Mouse (Mus musculus): ENCODE data around the gene Tfdp2.
"Not testable (repeated sequence)": the region's sequence is repeated elsewhere in the genome, so short reads cannot be mapped to it uniquely, and the experiment has no call there.

Tfdp2 gene

DNA sequence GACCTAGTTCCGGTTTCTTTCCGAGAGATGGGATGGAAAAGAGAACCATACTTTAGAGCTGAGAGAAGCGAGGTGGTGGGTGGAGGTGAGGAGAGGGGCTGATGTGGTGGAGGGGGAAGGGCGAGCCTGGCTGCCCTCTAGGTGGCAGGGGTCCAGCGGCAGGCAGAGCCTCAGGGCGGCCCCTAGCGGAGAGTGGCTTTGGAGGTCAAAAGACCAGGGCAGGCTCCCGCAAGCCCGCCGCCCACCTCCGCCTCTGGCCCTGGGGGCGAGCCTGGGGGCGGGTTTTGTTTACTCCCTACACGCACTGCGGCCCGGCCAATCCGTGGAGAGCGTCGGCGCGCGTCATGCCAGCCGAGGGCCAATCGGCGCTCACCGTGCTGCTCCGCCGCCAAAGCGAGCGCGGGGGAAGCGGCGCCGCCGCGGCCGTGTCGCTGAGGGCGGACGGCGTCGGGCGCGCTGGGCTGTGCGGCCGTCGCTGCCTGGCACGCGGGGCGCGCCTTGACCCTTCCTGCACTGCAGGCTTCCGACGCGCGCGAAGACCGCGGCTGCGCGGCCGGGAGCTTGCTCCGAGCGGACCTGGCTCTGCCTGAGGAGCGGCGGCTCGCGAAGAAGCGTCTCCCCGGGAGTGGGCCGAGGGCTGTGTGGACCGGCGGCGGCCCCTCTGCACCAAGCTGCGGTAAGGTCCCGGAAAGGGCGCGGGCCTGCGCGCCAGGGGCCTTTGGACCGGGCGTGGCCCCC is at the start of gene Tfdp2:
Gene Tfdp2, plus strand, starts transcription at position 391 of the 738 bp plus-strand sequence.
- peak; percentile 93 to 95 for DNase-seq

DNA sequence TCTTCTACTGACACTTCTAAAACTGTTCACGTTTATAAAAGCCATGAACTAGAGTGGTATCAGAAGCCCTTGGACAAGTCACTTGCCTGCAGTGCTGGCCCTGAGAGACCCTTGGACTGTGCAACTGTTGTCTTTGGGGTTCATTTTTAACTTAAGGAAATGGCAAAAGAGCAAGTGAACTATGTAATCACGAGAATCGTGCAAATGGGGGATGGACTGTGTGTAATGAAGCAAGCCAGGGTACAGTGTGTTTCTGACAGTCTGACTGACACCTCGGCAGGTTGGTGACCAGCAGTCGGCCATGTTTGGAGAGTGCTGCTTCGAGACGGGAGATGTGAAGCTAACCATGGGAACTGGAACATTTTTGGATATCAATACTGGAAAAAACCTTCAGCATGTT is 43.3 kb upstream of the Tfdp2 start:
- DNase-seq: peak; percentile 54 to 59

DNA sequence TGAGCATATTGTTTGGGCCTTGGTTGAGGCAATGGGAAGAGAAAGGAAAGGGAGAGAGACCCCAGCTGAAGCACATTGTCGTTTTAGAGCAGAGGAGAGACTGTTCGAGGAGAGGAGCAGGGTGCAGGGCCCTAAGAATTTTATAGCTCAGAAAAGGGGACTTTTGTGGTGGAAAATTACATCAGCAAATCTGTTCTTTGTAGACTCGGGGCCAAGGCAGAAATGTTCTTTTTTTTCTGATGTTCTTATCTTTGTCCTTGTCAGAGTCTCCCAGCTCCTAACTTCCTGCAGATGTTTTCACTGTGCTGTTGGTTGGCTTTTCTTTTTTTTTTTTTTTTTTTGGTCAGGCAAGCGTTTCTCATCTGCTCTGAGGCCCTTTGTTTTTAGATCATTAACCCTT is 37.6 kb upstream of the Tfdp2 start:
- peak in 1 of 2 experiments; percentile 21 for DNase-seq

DNA sequence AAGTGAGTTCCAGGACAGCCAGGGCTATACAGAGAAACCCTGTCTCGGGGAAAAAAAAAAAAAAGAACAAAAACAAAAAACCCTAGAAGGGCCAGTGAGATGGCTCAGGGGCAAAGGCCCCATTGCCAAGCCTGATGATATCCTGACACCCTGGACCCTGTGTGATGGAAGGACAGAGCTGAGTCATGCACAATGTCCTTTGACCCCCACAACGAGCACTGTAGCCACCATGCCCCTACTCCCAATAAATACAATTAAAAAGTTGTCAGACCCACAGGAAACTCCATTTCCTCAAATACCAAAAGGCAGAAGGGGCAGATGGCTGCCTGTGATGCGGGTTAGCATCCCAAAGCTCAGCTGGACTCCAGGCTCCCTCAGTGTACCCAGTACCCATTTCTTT is 37.0 kb upstream of the Tfdp2 start:
- peak in 1 of 2 experiments; percentile 20 for DNase-seq

DNA sequence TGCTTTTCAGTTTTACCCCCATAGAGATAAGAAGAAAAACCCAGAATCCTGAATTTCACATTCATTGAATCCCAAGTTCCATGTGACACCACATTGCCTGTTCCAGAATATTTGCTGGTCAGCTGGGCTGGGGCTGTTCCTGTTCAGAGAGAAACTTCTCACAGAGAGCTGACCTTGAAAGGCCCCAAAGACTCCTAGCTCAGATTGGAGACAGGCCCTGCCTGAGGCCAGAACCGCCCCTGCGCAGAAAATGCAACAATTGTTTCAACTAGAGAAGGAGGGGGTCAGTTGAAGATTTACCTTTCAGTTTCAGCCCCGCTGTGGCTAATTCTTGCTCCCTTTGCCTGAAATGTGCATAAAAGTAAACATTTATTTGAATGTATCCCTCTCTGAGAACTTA is 35.3 kb upstream of the Tfdp2 start:
- peak; percentile 33 to 41 for DNase-seq

DNA sequence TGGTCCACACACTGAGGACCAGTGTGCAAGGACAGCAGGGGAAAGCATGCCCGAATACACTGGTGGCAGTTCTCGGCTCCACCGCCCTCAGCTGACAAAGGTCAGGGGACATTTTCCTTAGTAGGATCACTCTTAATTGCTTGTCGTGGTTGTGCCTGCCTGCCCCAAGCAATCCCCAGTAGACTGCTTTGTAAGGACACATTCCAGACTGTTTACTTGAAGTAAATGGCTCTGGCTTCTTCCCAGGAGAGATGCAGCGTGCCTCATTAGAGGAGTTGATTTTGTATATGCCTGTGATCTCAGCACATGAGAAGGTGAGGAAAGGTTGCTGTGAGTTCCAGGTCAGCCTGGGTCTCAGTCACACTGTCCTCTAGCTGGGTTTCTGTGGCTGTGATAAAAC is 33.7 kb upstream of the Tfdp2 start:
- DNase-seq: peak; percentile 24 to 46

DNA sequence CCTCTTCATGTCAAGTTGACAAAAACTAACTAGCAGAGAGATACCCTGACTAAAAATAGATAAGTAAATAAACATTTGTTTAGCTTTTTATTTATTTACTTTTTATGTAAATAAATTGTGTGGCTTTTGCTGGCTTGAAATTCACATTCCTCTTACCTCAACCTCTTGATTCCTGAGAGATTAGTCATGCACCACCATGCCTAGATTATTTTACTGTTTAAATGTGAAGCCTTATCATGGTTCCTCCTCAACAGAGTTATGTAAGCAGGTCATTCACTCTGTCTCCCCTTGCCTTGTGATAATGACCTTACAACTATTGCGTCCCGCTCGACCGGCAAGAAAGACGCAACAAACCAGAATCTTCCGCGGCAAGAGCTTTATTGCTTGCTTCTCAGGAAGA is 32.6 kb upstream of the Tfdp2 start:
- DNase-seq: no peak

DNA sequence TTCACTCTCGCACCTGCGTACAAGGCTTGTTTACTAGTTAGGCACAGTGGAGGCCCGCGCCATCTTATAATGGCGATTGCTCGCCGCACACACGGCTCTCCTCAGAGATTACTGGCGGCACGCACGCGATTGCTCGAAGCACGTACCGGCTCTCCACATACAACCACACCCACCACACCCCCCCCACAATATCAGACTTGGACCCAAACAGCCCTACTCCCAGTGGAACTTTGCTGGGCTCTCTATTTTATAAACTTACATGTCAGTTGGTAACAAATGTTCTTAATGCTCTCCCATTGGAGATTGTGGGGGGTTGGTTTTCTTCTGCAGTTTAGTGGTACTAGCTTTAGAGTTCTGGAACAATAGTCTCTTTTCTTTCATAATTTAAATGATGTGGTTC is 32.1 kb upstream of the Tfdp2 start:
- DNase-seq: not testable (repeated sequence)

DNA sequence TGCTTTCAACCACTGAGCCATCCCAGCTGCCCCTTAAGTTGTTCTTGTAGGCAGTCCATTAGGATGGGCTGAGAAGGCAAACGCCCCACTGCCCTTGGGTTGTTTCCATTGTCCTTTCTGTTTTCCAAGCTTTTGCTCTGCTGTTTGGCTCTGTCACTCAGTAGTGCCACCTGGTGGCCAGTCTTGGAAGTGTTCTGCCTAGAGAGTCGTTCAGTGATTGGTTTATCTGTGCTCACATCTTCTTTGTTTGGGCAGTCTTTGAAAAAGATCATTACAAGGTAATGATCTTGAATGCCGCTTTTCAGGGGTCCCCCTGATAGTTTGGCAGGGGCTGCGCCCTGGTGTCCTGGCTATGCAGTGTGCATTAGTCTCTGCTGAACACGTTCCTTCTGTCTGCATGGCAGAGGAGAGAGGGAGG is 28.9 kb upstream of the Tfdp2 start:
- peak; percentile 66 to 88 for DNase-seq

DNA sequence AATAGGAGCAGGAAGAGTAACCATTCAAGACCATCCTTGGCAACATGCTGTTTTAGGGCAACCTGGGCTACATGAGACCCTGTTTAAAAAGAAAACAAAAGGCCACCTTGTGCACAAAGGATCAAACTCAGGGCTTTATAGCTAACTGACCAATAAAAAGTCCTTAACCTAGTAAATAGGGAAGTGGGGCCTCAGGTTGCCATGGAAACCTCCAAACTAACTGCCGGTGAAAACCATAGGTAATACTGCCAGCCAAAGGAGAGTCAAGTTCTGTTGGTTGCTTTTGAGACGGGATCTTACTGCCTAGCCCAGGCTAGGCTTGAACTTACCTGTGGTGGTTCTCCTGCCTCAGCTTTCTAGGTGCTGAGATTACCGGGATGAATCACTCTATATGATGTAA is 25.5 kb upstream of the Tfdp2 start:
- no peak for DNase-seq

DNA sequence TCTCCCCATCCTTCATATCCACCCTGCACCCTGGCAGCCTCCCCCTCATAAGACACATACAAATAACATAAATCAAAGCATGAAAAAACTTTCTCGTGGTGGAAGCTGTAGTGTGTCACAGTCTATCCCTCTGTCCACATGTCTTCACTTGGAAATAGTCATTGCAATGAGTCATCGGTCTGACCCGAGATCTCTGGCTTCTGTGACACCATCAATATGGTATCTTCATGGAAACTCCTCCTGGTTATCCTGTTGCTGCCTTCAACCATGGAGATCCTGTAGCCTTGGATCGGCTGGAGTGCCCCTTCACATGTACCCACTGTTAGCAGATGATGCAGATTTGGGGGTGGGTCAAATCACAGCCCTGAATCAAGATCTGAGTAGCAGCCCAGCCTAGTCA is 11.2 kb upstream of the Tfdp2 start:
- DNase-seq: no peak

DNA sequence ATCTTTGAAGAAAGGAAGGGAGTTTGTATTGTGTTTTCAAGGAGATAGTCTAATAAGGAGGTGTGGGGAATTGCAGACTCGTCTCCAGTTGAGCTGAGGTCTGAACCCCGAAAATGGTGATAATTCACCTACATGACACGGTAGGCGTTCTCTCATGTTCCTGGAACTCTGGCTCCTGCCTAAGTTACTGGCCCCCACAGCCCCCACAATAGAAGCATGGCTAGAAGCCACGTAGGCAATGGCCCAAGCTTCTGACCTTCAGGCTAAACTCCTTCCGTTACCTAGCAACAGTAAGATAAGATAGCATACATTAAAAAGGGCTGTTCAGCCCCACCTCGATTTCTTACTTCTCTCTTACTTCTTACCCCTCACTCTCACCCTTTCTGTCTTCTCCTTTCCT is 9.4 kb upstream of the Tfdp2 start:
- no peak for DNase-seq

DNA sequence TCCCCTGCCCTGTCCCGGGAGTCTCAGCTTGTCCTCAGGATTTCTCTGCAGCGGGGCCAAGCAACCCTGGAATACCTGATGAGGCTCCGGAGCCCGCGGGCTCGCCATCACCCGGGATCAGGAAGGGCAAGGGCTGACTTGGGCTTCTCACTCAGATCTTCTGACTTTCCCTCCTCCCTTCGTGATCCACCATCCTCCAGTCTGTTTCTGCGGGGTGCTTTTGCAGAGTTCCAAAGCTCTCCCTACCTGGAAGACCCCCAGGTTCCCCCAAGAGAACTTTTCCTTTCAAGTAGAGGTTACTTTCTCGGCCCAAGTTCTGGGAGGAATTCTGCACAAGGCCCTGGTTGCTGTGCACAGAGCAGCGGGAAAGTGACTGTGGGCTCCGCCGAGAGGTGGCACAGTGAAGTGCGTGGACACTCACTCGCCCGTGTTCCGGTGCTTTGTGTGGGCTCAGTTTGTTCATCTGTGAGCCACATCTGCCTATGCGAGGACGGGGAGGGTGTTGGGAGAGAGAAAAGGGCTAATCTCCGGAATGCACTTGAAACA is 634 bp downstream of the Tfdp2 start:
- peak; percentile 38 to 66 for DNase-seq

DNA sequence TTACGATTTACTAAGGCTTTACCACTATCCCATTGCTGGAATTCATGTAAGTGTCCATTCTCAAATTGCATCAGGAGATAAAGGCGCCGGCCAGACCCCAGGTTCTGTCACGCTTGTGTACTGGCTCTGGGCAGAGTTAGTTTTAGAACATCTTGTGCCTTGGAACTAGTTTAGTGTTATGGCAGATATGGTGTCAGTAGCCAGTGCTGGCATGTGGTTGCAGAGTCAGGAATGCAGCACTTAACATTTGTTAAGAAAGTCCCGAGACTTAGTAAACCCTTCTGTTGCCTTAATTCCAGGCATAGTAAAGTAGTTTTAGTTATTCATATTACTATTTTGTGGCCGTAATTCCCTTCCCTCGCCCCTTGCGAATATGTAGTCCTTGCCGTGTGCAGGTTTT is 1.7 kb downstream of the Tfdp2 start:
- DNase-seq: peak in 1 of 2 experiments; percentile 5

DNA sequence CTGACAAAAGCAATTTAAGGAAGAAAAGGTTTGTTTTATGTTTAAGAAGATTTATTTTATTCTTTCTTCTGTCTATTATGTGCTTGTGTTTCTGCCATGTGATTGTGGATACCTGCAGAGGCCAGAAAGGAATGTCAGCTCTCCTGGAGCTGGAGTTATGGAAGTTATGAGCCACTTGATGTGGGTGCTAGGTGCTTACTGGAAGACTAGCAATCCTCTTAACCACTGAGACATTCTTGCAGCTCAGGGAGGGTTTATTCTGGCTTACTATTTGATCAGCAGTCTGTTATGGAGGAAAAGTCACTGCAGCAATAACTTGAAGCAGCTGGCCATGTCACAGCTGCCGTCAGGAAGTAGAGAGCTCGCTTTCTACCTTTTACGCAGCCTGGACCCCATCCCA is 7.6 kb downstream of the Tfdp2 start:
- DNase-seq: no peak

DNA sequence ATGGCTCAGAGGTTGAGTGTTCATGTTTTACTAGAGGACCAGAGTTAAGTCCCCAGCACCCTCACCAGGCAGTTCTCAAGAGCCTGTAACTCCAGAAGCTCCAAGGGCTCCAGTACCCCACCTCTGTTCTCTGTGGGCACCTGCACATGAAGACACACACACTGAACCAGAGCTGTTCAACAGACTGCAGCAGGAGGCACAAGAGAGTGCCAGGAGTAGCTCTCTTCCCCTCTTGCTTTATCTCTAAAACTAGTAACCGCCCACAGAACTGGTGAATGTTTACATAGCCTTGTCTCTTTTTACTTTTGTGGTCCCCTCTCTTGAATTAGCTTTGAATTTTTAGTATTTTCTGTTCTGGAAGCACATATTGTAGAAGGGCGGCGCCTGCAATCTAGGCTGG is 11.4 kb downstream of the Tfdp2 start:
- no peak for DNase-seq

DNA sequence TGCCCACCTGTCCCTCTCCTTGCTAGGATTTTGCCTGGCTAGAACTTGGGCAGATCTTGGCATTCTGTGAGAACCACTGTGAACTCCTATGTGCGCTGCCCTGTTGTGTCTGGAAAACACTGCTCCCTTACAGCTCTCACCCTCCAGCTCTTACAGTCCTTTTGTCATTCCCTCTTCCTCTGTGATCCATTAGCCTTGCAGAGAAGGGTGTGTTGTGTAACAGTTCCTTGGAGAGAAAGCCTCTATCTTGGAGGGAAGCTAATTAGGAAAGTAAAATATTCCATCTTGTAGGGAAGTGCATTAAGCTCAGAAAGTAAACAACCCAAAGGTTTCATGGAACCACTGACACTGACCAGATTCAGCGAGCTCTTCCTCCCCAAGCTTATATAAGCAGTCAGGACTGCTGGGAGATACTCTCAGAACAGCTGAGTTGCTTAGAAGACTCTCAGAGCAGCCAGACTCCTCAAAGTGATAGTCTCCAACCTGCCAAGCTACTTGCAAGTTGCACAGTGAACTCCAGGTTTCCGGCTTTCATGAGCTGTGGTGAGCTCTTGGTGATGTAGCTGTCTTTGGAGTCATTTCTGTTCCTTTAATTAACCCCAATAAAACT is 17.1 kb downstream of the Tfdp2 start:
- DNase-seq: no peak

DNA sequence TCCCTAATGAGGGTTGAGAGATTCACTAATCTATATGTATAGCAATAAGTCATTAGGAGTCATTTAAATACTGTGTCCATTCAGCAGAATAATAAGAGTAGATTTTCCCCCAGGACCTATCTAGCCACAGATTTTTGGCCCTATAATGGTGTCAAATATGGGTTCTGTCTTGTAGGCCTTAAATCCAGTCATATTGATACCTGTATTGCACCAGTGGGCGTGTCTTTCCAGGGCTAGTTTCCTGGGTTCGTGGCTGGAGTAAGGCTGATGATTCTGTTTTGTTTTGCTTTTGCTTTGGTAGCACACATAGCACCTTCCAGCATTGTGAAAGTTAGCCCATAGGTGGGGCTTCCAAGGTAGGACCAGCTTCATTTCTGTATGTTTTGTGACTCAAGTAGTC is 18.1 kb downstream of the Tfdp2 start:
- DNase-seq: no peak

DNA sequence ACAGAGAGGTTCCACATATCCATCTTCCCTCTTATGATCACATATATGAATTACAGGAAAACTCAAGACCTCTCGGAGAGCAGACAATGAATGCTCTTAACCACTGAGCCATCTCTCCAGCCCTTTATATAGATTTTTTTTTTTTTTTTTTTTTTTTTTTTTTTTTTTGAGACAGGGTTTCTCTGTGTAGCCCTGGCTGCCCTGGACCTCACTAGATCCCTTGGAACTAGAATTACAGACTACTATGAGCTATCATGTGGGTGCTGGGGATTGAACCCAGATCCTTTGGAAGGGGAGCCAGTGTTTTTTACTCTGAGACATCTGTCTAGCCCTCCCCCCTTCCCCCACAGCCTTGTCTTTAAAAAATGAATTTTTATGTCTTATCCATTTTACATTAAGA is 21.2 kb downstream of the Tfdp2 start:
- no peak for DNase-seq

DNA sequence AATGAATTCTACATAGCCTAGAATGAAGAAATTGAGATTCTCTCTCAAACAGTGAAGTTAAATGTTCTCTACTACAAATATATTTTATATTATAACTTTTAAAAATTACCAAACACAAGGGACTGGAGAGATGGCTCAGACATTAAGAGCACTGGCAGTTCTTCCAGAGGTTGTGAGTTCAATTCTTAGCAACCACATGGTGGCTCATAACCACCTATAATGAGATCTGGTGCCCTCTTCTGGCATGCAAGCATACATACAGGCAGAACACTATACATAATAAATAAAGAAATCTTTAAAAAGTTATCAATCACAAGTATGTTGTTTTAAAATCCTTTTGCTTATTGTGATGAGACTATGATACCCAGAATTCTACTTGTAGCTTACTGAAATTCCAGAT is 21.7 kb downstream of the Tfdp2 start:
- no peak for DNase-seq

DNA sequence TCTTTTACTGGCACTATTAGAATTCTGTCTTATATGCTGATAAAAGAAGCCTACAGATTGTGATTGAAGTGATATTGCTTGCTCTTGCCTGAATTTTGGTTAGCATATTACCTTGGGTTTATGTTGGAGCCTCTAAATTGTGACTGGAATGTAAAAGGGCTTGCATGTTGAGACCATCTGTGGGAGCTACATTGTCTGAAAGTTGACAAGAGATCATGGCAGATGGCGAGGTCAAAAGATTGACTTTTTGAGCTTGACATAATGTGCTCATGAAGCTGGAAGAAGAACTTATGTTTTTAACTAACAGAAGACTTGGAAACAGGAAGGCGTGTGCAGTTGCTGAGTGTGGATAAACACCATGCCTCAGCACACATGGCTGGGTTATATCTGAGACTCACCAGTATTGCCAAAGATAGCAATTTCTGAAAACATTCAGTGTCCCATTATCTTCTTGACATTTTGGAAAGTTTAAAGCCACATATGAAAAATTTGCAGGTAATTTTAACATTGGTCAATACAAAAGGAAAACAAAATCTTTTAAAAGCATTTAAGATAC is 23.1 kb downstream of the Tfdp2 start:
- DNase-seq: no peak

DNA sequence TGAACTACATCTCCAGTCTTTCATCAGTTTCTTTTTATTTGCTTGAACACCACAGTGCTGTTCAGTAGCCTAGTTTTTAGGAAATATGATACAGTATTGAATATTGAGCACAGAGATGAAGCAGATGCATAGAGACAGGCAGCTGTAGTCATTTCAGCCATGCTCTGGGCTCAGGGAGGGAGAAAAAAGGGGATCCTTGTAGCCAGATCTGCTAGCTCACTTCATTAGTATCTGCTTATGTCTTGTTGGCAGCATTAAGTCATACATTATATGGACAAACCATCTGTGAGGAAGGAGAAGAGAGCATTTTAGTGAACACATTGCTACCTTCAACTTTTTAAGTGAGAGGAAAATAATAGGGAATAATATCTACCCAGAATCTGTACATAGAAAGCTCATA is 24.3 kb downstream of the Tfdp2 start:
- no peak for DNase-seq

DNA sequence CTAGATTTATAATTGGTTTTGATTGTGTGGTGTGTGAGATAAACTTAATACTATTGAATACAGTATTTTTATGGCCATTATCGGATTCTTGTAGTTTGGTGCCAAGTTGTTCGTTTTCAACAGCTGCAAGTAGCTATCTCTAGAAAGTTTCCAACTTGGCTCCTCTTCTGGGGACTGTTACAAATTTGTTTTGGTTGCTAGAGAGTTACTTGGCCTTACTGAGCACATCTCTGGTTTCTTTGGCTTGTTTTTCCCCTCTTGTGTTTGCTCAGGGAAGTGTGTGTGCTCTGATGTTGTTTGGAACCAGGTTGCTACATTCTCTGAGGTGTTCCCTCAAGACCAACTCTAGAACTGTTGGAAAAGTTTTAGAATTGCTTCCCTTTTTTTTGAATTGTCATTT is 27.2 kb downstream of the Tfdp2 start:
- no peak for DNase-seq

DNA sequence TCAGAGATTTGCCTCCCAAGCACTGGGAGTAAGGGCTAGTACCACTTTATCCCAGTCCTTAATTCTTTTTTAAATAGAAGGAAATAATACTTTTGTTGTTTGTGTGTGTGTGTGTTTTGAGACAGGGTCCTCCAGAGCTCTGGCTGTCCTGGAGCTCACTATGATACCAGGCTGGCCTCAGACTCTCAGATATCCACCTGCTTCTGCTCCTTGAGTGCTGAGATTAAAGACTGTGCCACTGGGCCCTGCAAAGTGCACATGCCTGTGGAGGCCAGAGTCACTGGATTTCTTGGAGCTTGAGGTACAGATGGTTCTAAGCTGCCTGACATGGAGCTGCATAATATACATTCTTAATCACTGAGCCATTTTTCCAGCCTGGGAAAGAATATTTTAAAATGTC is 32.2 kb downstream of the Tfdp2 start:
- DNase-seq: no peak
